Mouse (Mus musculus) lung, adult 2 months (tissue): Measurements from ENCODE around the gene Tanc1. TPM values are rescaled to one million over a fixed set of nuclear protein-coding genes. Genes with fewer than 3 reads are reported as not detected.
A peak's percentile ranks its signal among the peaks of the same experiment; 100 is the strongest.

ENCODE experiments used
- DNase-seq: peaks from one replicate; pipeline ENCODE4 v3.0.0; 2022
- H3K4me1 ChIP-seq: fragments of 200-500 bp; 2 replicates; pipeline ENCODE4 v1.6.1; 2011; ENCODE audit warnings: low read length; ENCODE audit not compliant: control insufficient read depth, insufficient read depth
- H3K4me3 ChIP-seq: fragments of 200-500 bp; replicated peaks from 2 replicates; pipeline ENCODE3; 2011; ENCODE audit warnings: low read depth, mild to moderate bottlenecking, control low read depth, low read length; ENCODE audit errors: extremely low read depth
- CTCF ChIP-seq: fragments of 200-500 bp; IDR thresholded peaks from 2 replicates; pipeline ENCODE4 v1.5.1; 2011; ENCODE audit warnings: mild to moderate bottlenecking, low read length, control low read depth; ENCODE audit not compliant: insufficient read depth
- POLR2A ChIP-seq: fragments of 200-500 bp; IDR thresholded peaks from 2 replicates; pipeline ENCODE4 v1.6.1; 2011; ENCODE audit warnings: low read depth, mild to moderate bottlenecking, control low read depth, low read length, borderline replicate concordance; ENCODE audit errors: extremely low read depth
- WGBS: fragments of 180-500 bp; shearing (Covaris S2); methylation state at CpG from one replicate; pipeline ENCODE4 v1.1.7; 2018; 5-methylcytosine and 5-hydroxymethylcytosine counted together
- polyA plus RNA-seq: library from polyadenylated mRNA; depleted of rRNA; stranded (reverse); fragments of >200 nt; gene quantifications from 2 replicates; pipeline ENCODE4 v1.2.3, GENCODE M21; 2012

Tanc1 gene
- polyA plus RNA-seq, 1 experiment, result 29.0 TPM

GRCm38 (mm10) chr2:59676442-59676841 lies 64.6 kb downstream of the Tanc1 start:
- no peak for TF ChIP-seq POLR2A
- TF ChIP-seq CTCF, result no peak
- 30% methylated on average over 6 of the region's 6 CpGs for WGBS
- Histone ChIP-seq H3K4me3 (no peak overlapping the region), H3K4me1 (peaks cover 45% of the 10 kb centered on the region)
- no peak for DNase-seq

- peak; percentile 45 for DNase-seq
- H3K4me1 ChIP-seq, result peaks cover 31% of the 10 kb centered on the region
- WGBS, result 65% methylated on average over 10 of the region's 10 CpGs
- no peak for TF ChIP-seq POLR2A
- no peak for TF ChIP-seq CTCF
- no peak overlapping the region for H3K4me3 ChIP-seq
Observed at GRCm38 (mm10) chr2:59679424-59680020, 67.7 kb downstream of the Tanc1 start.

GRCm38 (mm10) chr2:59680736-59681135 lies 68.9 kb downstream of the Tanc1 start:
- no peak for DNase-seq
- peaks cover 23% of the 10 kb centered on the region for H3K4me1 ChIP-seq
- H3K4me3 ChIP-seq, result no peak overlapping the region
- TF ChIP-seq POLR2A, result no peak
- TF ChIP-seq CTCF, result no peak
- WGBS, result 46% methylated on average over 5 of the region's 5 CpGs

GRCm38 (mm10) chr2:59681181-59681580 lies 69.3 kb downstream of the Tanc1 start:
- TF ChIP-seq CTCF (no peak), POLR2A (no peak)
- H3K4me3 ChIP-seq, result no peak overlapping the region
- no peak for DNase-seq
- 46% methylated on average over 4 of the region's 4 CpGs for WGBS
- H3K4me1 ChIP-seq, result peaks cover 20% of the 10 kb centered on the region

- 78% methylated on average over 16 of the region's 16 CpGs for WGBS
- no peak for DNase-seq
Observed at GRCm38 (mm10) chr2:59684864-59685605, 73.2 kb downstream of the Tanc1 start.

GRCm38 (mm10) chr2:59685606-59685950 lies 73.7 kb downstream of the Tanc1 start:
- Histone ChIP-seq H3K4me1 (peaks cover 8% of the 10 kb centered on the region), H3K4me3 (no peak overlapping the region)
- no peak for DNase-seq
- WGBS, result 91% methylated on average over 4 of the region's 4 CpGs
- TF ChIP-seq CTCF (no peak), POLR2A (no peak)

More at GRCm38 (mm10) chr2:59684864-59685605, 73.2 kb downstream of the Tanc1 start:
- Histone ChIP-seq H3K4me1 (peaks cover 9% of the 10 kb centered on the region), H3K4me3 (no peak overlapping the region)
- no peak for TF ChIP-seq CTCF
- TF ChIP-seq POLR2A, result no peak

GRCm38 (mm10) chr2:59688261-59689104 lies 76.6 kb downstream of the Tanc1 start:
- H3K4me1 ChIP-seq, result peaks cover 22% of the 10 kb centered on the region
- no peak for DNase-seq
- WGBS, result 69% methylated on average over 16 of the region's 16 CpGs
- no peak for TF ChIP-seq POLR2A
- TF ChIP-seq CTCF, result no peak
- no peak overlapping the region for H3K4me3 ChIP-seq

GRCm38 (mm10) chr2:59691112-59691511 lies 79.3 kb downstream of the Tanc1 start:
- TF ChIP-seq CTCF, result no peak
- no peak for TF ChIP-seq POLR2A
- DNase-seq, result no peak
- peaks cover 26% of the 10 kb centered on the region for H3K4me1 ChIP-seq
- H3K4me3 ChIP-seq, result no peak overlapping the region
- WGBS, result 55% methylated on average over 4 of the region's 4 CpGs

- DNase-seq, result no peak
- TF ChIP-seq POLR2A, result no peak
- TF ChIP-seq CTCF, result no peak
- Histone ChIP-seq H3K4me3 (no peak overlapping the region), H3K4me1 (peaks cover 30% of the 10 kb centered on the region)
- WGBS, result 31% methylated on average over 5 of the region's 5 CpGs
Observed at GRCm38 (mm10) chr2:59693473-59693872, 81.6 kb downstream of the Tanc1 start.

- Histone ChIP-seq H3K4me3 (no peak overlapping the region), H3K4me1 (peaks cover 21% of the 10 kb centered on the region)
- TF ChIP-seq POLR2A (no peak), CTCF (no peak)
- no peak for DNase-seq
- 79% methylated on average over 3 of the region's 3 CpGs for WGBS
Observed at GRCm38 (mm10) chr2:59697123-59697522, 85.3 kb downstream of the Tanc1 start.
